Mouse (Mus musculus): ENCODE measurements around the gene Gcfc2. TPM values are rescaled to one million over a fixed set of nuclear protein-coding genes. Genes with fewer than 3 reads are reported as not detected.

Gene Gcfc2
- polyA plus RNA-seq, 1 experiment from 2014 or later, result 17.0 TPM

- Histone ChIP-seq H3K9me3 (no peaks in the 10 kb centered on the region), H3K4me2 (replicated peaks) (no peak overlapping the region), H3K36me3 (peaks cover 96% of the 10 kb centered on the region), H3K9ac (replicated peaks) (no peak overlapping the region), H3K4me3 (no peak overlapping the region), H3K4me1 (no peaks in the 10 kb centered on the region), H3K27ac (replicated peaks) (no peak overlapping the region), H3K27me3 (no peaks in the 10 kb centered on the region)
- 97% methylated on average over 6 of the region's 6 CpGs for WGBS
- ATAC-seq (ENCODE audit: low FRiP score, low read depth), result no peak
Observed at GRCm38 (mm10) chr6:81946906-81947305, 23.4 kb downstream of the Gcfc2 start.

DNA sequence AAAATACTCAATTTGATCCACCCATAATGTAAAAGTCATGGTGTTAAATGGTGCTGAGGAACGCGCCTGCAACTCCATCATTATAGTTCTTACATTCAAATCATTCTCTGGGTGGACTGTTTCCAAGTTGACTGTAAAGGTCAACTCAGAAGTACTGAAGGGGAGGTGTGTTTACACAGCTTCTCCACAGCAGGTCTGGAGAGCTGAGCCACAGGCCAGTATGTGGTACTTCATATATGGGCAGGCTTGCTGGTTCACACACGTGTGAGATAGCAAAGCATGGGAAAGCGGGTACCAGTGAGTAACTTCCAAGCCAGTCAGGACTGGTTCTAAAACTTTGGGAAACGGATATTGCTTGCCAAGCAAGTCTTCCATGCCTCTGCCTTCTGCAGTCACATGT lies 31.7 kb downstream of the Gcfc2 start:
- Histone ChIP-seq H3K9ac (replicated peaks) (no peak overlapping the region), H3K4me1 (no peaks in the 10 kb centered on the region), H3K9me3 (no peaks in the 10 kb centered on the region), H3K4me2 (replicated peaks) (no peak overlapping the region), H3K27ac (replicated peaks) (no peak overlapping the region), H3K27me3 (no peaks in the 10 kb centered on the region), H3K36me3 (peaks cover 94% of the 10 kb centered on the region), H3K4me3 (no peak overlapping the region)
- no peak for ATAC-seq (ENCODE audit: low FRiP score, low read depth)
- WGBS, result 96% methylated on average over 5 of the region's 5 CpGs

GRCm38 (mm10) chr6:81956399-81956798 lies 32.9 kb downstream of the Gcfc2 start:
- Histone ChIP-seq H3K27ac (replicated peaks) (no peak overlapping the region), H3K27me3 (no peaks in the 10 kb centered on the region), H3K9me3 (no peaks in the 10 kb centered on the region), H3K9ac (replicated peaks) (no peak overlapping the region), H3K36me3 (peaks cover 94% of the 10 kb centered on the region), H3K4me1 (no peaks in the 10 kb centered on the region), H3K4me2 (replicated peaks) (no peak overlapping the region), H3K4me3 (no peak overlapping the region)
- no peak for ATAC-seq (ENCODE audit: low FRiP score, low read depth)
- WGBS, result 88% methylated on average over 4 of the region's 4 CpGs

DNA sequence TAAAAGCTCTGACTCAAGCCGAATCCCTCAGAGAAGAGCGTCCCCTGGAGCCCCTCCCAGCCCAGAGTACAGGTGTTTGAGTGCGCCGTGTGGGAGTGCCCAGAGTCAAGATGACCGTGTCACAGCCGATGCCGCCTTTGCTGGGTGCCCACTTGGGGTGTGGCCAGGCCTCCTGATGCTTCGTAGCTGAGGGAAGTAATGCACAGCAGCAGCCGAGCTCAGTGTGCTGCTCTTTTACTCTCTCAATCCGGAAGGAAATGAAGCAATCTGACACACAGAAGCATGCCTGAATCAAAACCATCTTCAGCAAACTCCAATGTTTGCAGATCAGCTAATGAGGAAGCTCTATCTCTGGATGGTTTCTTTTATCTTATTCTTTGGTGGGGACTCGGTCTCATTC lies 34.5 kb downstream of the Gcfc2 start:
- peaks cover 93% of the 10 kb centered on the region for H3K36me3 ChIP-seq

GRCm38 (mm10) chr6:81959866-81960265 lies 36.4 kb downstream of the Gcfc2 start:
- Histone ChIP-seq H3K27ac (replicated peaks) (no peak overlapping the region), H3K27me3 (no peaks in the 10 kb centered on the region), H3K36me3 (peaks cover 87% of the 10 kb centered on the region), H3K9me3 (no peaks in the 10 kb centered on the region), H3K4me2 (replicated peaks) (no peak overlapping the region), H3K9ac (replicated peaks) (no peak overlapping the region), H3K4me1 (peaks cover 6% of the 10 kb centered on the region), H3K4me3 (no peak overlapping the region)
- 96% methylated on average over 8 of the region's 8 CpGs for WGBS
- ATAC-seq (ENCODE audit: low FRiP score, low read depth), result no peak

More for the DNA sequence above, 34.5 kb downstream of the Gcfc2 start:
- H3K27me3 ChIP-seq, result no peaks in the 10 kb centered on the region
- WGBS, result 94% methylated on average over 11 of the region's 11 CpGs
- no peak overlapping the region for H3K27ac ChIP-seq (replicated peaks)
- H3K4me3 ChIP-seq, result no peak overlapping the region
- H3K9me3 ChIP-seq, result no peaks in the 10 kb centered on the region
- no peaks in the 10 kb centered on the region for H3K4me1 ChIP-seq
- no peak overlapping the region for H3K4me2 ChIP-seq (replicated peaks)
- no peak overlapping the region for H3K9ac ChIP-seq (replicated peaks)
- ATAC-seq (ENCODE audit: low FRiP score, low read depth), result no peak

DNA sequence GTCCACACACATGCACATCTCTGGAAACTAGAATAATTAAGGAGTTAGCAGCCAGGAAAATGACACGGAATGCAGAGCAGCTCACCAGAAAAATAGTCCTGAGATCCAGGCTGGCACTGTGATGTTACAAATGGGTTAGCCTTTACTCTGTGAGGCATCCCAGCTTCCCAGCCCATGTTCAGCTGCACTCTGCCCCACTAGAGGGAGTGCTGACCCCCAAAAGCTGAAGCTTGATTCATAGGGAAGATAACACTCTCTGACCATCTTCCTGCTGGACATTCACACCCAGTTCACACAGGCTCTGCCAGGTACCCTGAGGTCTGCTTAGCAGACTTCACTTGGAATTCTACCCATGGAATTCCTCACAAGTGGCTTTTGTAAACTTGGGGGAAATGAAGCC lies 36.8 kb downstream of the Gcfc2 start:
- 70% methylated on average over 1 of the region's 1 CpGs for WGBS
- peaks cover 10% of the 10 kb centered on the region for H3K4me1 ChIP-seq
- no peak overlapping the region for H3K9ac ChIP-seq (replicated peaks)
- no peak overlapping the region for H3K4me2 ChIP-seq (replicated peaks)
- no peak for ATAC-seq (ENCODE audit: low FRiP score, low read depth)
- H3K27ac ChIP-seq (replicated peaks), result no peak overlapping the region
- no peaks in the 10 kb centered on the region for H3K27me3 ChIP-seq
- no peak overlapping the region for H3K4me3 ChIP-seq
- H3K36me3 ChIP-seq, result peaks cover 82% of the 10 kb centered on the region
- H3K9me3 ChIP-seq, result no peaks in the 10 kb centered on the region

GRCm38 (mm10) chr6:81965296-81966067 lies 42.0 kb downstream of the Gcfc2 start, which contains the start of gene Mrpl19:
Gene Mrpl19, minus strand, starts transcription at chr6:81965958.
- WGBS, result 1% methylated on average over 44 of the region's 44 CpGs
- H3K4me1 ChIP-seq, result peaks cover 11% of the 10 kb centered on the region

DNA sequence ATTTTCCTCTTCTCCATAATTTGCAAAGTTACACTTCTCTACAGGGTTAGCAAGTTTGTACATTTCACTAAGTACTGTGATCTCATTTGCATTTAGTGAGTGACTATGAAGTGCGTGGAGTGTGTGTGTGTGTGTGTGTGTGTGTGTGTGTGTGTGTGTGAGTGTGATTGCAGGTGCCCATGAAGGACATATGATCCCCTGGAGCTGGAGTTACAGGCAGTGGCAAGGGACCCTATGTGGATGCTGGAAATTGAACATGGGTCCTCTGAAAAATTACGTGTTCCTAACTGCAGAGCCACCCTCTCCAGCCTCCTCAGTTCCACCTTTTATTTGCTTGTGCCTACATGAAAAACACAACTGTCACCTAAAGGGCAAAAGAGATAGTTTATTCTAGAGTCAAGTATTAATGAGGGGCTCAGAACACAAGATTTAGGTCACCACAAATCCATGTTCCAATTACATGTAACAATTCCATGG lies 42.6 kb downstream of the Gcfc2 start:
- H3K9ac ChIP-seq (replicated peaks), result no peak overlapping the region
- peaks cover 25% of the 10 kb centered on the region for H3K36me3 ChIP-seq
- peak overlapping the region; percentile 71 for H3K4me2 ChIP-seq (replicated peaks)
- H3K9me3 ChIP-seq, result no peaks in the 10 kb centered on the region
- peak; percentile 84; the same call in 1 of the 2 replicates for ATAC-seq (ENCODE audit: low FRiP score, low read depth)
- no peak overlapping the region for H3K27ac ChIP-seq (replicated peaks)
- H3K4me1 ChIP-seq, result peaks cover 11% of the 10 kb centered on the region
- H3K4me3 ChIP-seq, result peak overlapping the region; percentile 91
- H3K27me3 ChIP-seq, result peaks cover 18% of the 10 kb centered on the region
- WGBS, result 46% methylated on average over 2 of the region's 2 CpGs

More at GRCm38 (mm10) chr6:81965296-81966067, 42.0 kb downstream of the Gcfc2 start, which contains the start of gene Mrpl19:
- ATAC-seq (ENCODE audit: low FRiP score, low read depth), result peak; percentile 98
- peaks cover 18% of the 10 kb centered on the region for H3K27me3 ChIP-seq
- H3K36me3 ChIP-seq, result peaks cover 31% of the 10 kb centered on the region
- peak within 1 kb of the TSS; percentile 67 for H3K9ac ChIP-seq (replicated peaks)
- H3K9me3 ChIP-seq, result no peaks in the 10 kb centered on the region
- H3K4me2 ChIP-seq (replicated peaks), result peak within 1 kb of the TSS; percentile 71
- H3K27ac ChIP-seq (replicated peaks), result no peak within 1 kb of the TSS
- peak within 1 kb of the TSS; percentile 91 for H3K4me3 ChIP-seq

DNA sequence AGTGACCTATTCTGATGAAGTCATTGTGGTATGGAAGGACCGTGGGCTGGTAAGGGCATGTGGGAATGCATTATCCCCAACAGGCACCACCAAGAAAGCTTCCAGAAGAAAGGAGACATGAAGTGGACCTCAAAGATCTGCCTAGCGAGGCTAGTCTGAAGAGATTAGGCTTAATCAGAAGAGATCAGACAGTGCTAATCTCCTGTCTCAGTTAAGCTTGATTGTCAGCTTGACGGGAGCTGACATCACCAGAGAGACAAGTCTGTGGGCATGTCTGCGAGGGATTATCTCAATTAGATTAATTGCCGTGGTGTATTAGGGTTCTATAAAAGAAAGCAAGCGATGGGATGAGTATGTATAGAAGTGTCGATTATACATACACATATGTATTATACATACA lies 47.7 kb downstream of the Gcfc2 start:
- H3K36me3 ChIP-seq, result no peaks in the 10 kb centered on the region
- peaks cover 43% of the 10 kb centered on the region for H3K27me3 ChIP-seq
- no peak overlapping the region for H3K9ac ChIP-seq (replicated peaks)
- WGBS, result 26% methylated on average over 7 of the region's 7 CpGs
- H3K9me3 ChIP-seq, result no peaks in the 10 kb centered on the region
- ATAC-seq (ENCODE audit: low FRiP score, low read depth), result peak; percentile 31; the same call in 1 of the 2 replicates
- H3K4me1 ChIP-seq, result no peaks in the 10 kb centered on the region
- no peak overlapping the region for H3K4me3 ChIP-seq
- no peak overlapping the region for H3K4me2 ChIP-seq (replicated peaks)
- no peak overlapping the region for H3K27ac ChIP-seq (replicated peaks)

GRCm38 (mm10) chr6:81972595-81972994 lies 49.1 kb downstream of the Gcfc2 start:
- Histone ChIP-seq H3K27ac (replicated peaks) (no peak overlapping the region), H3K9me3 (no peaks in the 10 kb centered on the region), H3K36me3 (no peaks in the 10 kb centered on the region), H3K4me3 (no peak overlapping the region), H3K4me1 (no peaks in the 10 kb centered on the region), H3K27me3 (peaks cover 43% of the 10 kb centered on the region), H3K4me2 (replicated peaks) (no peak overlapping the region), H3K9ac (replicated peaks) (no peak overlapping the region)
- no peak for ATAC-seq (ENCODE audit: low FRiP score, low read depth)
- 85% methylated on average over 8 of the region's 8 CpGs for WGBS

DNA sequence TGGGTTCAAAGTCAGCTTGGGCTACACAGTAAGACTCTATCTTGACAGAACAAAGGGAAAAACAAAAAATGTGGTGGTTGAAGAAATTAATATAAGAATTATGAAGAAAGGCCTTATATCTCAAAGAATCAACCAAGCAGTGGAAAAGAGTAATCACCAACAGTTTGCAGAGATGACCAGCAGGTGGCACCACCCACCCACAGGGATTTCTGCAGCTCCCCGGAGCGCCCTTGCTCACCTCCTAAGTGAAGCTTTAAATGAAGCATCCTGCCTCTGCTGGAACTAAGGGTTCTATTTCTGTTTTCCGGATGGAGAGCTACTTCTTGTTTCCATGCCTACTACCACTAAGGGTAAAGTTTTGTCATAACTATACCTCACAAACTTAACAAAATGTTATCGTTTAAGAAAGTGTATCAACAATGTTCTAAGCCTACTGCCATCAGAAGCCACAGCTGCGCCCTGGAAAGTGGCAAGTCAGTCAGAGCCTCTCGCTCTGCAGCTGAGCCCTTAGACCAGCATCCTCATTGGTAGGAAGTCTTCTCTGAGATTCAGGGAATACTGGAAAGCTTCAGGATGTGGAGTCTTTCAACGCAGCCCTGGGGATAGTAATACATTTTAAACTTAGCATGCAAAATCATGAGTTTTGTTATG lies 52.6 kb downstream of the Gcfc2 start:
- no peaks in the 10 kb centered on the region for H3K9me3 ChIP-seq
- H3K36me3 ChIP-seq, result no peaks in the 10 kb centered on the region
- 36% methylated on average over 7 of the region's 7 CpGs for WGBS
- H3K27ac ChIP-seq (replicated peaks), result no peak overlapping the region
- no peaks in the 10 kb centered on the region for H3K4me1 ChIP-seq
- no peak overlapping the region for H3K9ac ChIP-seq (replicated peaks)
- peaks cover 25% of the 10 kb centered on the region; the same call in 1 of the 2 replicates for H3K27me3 ChIP-seq
- H3K4me2 ChIP-seq (replicated peaks), result no peak overlapping the region
- no peak overlapping the region for H3K4me3 ChIP-seq
- peak; percentile 38; the same call in 1 of the 2 replicates for ATAC-seq (ENCODE audit: low FRiP score, low read depth)

GRCm38 (mm10) chr6:81979286-81979685 lies 55.8 kb downstream of the Gcfc2 start:
- no peak overlapping the region for H3K4me3 ChIP-seq
- H3K9ac ChIP-seq (replicated peaks), result no peak overlapping the region
- 81% methylated on average over 4 of the region's 4 CpGs for WGBS
- ATAC-seq (ENCODE audit: low FRiP score, low read depth), result no peak
- H3K27ac ChIP-seq (replicated peaks), result no peak overlapping the region
- 0 out of 2 replicates have a peak, but pooled peaks cover under 1% of the 10 kb centered on the region for H3K4me1 ChIP-seq
- H3K27me3 ChIP-seq, result peaks cover 10% of the 10 kb centered on the region; the same call in 1 of the 2 replicates
- H3K9me3 ChIP-seq, result no peaks in the 10 kb centered on the region
- no peaks in the 10 kb centered on the region for H3K36me3 ChIP-seq
- H3K4me2 ChIP-seq (replicated peaks), result no peak overlapping the region

All from midbrain, embryonic 12.5 days (tissue).